Mouse (Mus musculus) bone marrow macrophage, adult 2 months (primary cell): ENCODE data around the gene Pcdh7. TPM values are rescaled to one million over a fixed set of nuclear protein-coding genes. Genes with fewer than 3 reads are reported as not detected.

Experiments
- H3K27ac ChIP-seq: 2 replicates; pipeline ENCODE4 v1.5.1; 2012; ENCODE audit warnings: low read depth, low read length; ENCODE audit not compliant: insufficient read depth
- H3K4me1 ChIP-seq: 2 replicates; pipeline ENCODE4 v1.6.1; 2012; ENCODE audit warnings: low read length; ENCODE audit not compliant: control insufficient read depth, insufficient read depth
- H3K4me3 ChIP-seq: 2 replicates; pipeline ENCODE4 v1.5.1; 2012; ENCODE audit warnings: mild to moderate bottlenecking, low read length, moderate library complexity; ENCODE audit not compliant: insufficient read depth
- CTCF ChIP-seq: IDR thresholded peaks from 2 replicates; pipeline ENCODE4 v1.5.1; 2012; ENCODE audit warnings: low read depth, mild to moderate bottlenecking, low read length, moderate library complexity
- POLR2A ChIP-seq: IDR thresholded peaks from 2 replicates; pipeline ENCODE4 v1.6.1; 2012; ENCODE audit warnings: mild to moderate bottlenecking, low read depth, low read length, borderline replicate concordance
- polyA plus RNA-seq: library from polyadenylated mRNA; stranded (reverse); fragments of >200 nt; gene quantifications from 2 replicates; pipeline ENCODE4 v1.2.4, GENCODE M21; 2012; ENCODE audit not compliant: missing spikeins, insufficient read depth, insufficient read length

Gene Pcdh7
- polyA plus RNA-seq, 1 experiment: 4.2 TPM

GRCm38 (mm10) chr5:57837150-57837549, 119.4 kb downstream of the Pcdh7 start:
- no peak for TF ChIP-seq CTCF
- no peak for TF ChIP-seq POLR2A
- Histone ChIP-seq H3K27ac (no peak overlapping the region), H3K4me1 (0 out of 2 replicates have a peak, but pooled peaks cover 2% of the 10 kb centered on the region), H3K4me3 (no peak overlapping the region)

GRCm38 (mm10) chr5:57841357-57842119, 123.8 kb downstream of the Pcdh7 start:
- Histone ChIP-seq H3K27ac (no peak overlapping the region), H3K4me1 (0 out of 2 replicates have a peak, but pooled peaks cover 5% of the 10 kb centered on the region), H3K4me3 (no peak overlapping the region)
- no peak for TF ChIP-seq CTCF

- Histone ChIP-seq H3K27ac (peak overlapping the region; percentile 4), H3K4me1 (peaks cover 15% of the 10 kb centered on the region), H3K4me3 (no peak overlapping the region)
- TF ChIP-seq POLR2A: no peak
- no peak for TF ChIP-seq CTCF
Measured at GRCm38 (mm10) chr5:57847500-57847899, 129.7 kb downstream of the Pcdh7 start.

- Histone ChIP-seq H3K27ac (no peak overlapping the region), H3K4me1 (peaks cover 15% of the 10 kb centered on the region), H3K4me3 (no peak overlapping the region)
- TF ChIP-seq POLR2A (no peak), CTCF (no peak)
Measured at GRCm38 (mm10) chr5:57850111-57850510, 132.3 kb downstream of the Pcdh7 start.

DNA sequence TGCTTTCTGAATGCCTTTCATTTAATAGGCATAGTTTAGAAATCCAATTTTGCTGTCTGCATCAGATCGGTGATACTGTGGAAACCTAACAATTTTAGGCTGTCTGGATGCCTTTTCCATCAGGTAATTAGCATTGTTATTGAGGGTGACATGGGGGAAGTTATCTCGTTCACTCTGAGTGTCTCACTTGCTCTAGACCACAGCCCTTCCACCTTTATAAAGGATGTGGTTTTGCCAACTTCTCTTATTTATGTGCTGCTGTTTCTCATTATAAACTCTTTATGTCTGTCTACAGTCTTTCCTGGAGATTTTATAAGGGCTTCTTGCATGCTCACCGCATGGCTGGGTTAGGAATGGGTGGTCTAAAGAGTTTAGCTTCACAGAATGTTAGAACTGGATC, 139.5 kb downstream of the Pcdh7 start:
- no peak overlapping the region for H3K4me3 ChIP-seq
- peaks cover 7% of the 10 kb centered on the region for H3K4me1 ChIP-seq
- no peak for TF ChIP-seq POLR2A
- no peak for TF ChIP-seq CTCF
- no peak overlapping the region for H3K27ac ChIP-seq

- H3K4me3 ChIP-seq: no peak overlapping the region
- peak overlapping the region; percentile 17; the same call in 1 of the 2 replicates for H3K27ac ChIP-seq
- no peak for TF ChIP-seq CTCF
- TF ChIP-seq POLR2A: no peak
- peaks cover 21% of the 10 kb centered on the region for H3K4me1 ChIP-seq
Measured at GRCm38 (mm10) chr5:57864254-57864653, 146.5 kb downstream of the Pcdh7 start.

DNA sequence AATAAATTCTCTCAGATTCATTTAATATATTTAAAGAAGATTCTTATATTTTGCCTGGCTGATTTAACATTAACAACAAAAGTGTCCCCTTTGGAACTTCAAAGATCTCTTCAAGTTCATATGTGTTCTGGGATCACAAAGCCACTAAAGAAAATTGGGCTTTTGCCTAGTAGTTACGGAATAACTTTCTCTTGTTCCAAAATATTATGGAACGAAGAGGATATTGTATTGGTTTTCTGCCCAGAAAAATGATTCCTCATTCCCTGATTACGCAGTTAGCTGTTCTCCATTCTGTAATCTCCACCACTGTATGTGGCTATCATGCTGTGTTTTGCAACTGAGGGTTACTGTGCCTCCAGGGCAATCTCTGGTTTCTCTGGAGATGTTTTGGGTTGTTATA, 147.5 kb downstream of the Pcdh7 start:
- H3K4me1 ChIP-seq: peaks cover 20% of the 10 kb centered on the region
- H3K4me3 ChIP-seq: no peak overlapping the region
- TF ChIP-seq POLR2A (no peak), CTCF (no peak)

GRCm38 (mm10) chr5:57866097-57866496, 148.3 kb downstream of the Pcdh7 start:
- no peak for TF ChIP-seq POLR2A
- TF ChIP-seq CTCF: no peak
- H3K4me3 ChIP-seq: no peak overlapping the region
- H3K4me1 ChIP-seq: peaks cover 20% of the 10 kb centered on the region
- H3K27ac ChIP-seq: no peak overlapping the region; the same call in 1 of the 2 replicates

More for the DNA sequence above, 147.5 kb downstream of the Pcdh7 start:
- no peak overlapping the region for H3K27ac ChIP-seq

DNA sequence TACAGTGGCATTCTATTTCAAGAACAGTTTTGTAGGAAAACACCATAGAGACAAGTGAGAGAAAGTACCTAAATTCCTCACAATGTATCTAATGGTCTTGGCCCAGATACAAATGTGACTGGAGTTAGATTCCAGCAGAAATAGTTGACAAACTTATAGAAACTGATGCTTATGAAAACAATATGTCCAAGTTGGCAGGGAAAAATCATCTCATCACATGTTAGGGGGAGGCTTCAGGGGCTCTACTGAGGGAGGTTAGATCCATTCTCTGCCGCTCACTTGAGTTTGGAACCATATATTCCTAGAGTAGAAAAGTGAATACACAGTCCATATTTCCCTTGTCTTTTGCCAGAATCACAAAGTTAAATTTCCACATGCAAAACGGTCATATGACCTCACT, 150.1 kb downstream of the Pcdh7 start:
- H3K27ac ChIP-seq: no peak overlapping the region
- H3K4me1 ChIP-seq: peaks cover 20% of the 10 kb centered on the region
- TF ChIP-seq CTCF: no peak
- no peak for TF ChIP-seq POLR2A
- no peak overlapping the region for H3K4me3 ChIP-seq

GRCm38 (mm10) chr5:57868702-57869101, 150.9 kb downstream of the Pcdh7 start:
- TF ChIP-seq POLR2A (no peak), CTCF (no peak)
- H3K27ac ChIP-seq: peak overlapping the region; percentile 30; the same call in 1 of the 2 replicates
- peaks cover 20% of the 10 kb centered on the region for H3K4me1 ChIP-seq
- no peak overlapping the region for H3K4me3 ChIP-seq

DNA sequence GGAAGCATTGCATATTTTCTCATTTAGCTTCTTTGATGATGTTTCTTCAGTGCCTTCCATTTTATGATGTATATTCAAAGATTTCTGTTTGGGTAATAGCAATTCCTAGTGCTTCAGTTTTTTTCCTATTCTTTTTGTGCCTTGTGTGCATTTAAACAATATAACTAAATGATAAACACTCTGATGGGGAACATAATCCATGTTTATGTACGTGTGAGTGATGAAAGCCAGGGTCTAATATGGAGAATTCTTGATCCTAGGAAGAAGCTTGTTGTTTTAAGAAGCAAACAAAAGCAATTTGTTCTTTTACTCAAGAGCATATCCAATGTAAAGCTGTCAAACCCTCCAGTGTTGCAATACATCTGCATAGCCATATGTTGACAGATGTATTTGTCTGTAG, 153.0 kb downstream of the Pcdh7 start:
- Histone ChIP-seq H3K27ac (no peak overlapping the region), H3K4me3 (no peak overlapping the region), H3K4me1 (peaks cover 16% of the 10 kb centered on the region)
- TF ChIP-seq CTCF: no peak
- no peak for TF ChIP-seq POLR2A
